Mouse (Mus musculus) Patski (cell line): ENCODE measurements around the gene Nhsl1. TPM values are rescaled to one million over a fixed set of nuclear protein-coding genes. Genes with fewer than 3 reads are reported as not detected.

ENCODE experiments used
- ATAC-seq: fragments of 100-300 bp; one replicate; pipeline ENCODE4 v1.8.0; 2021
- CTCF ChIA-PET: fragments of 350-600 bp; sonication (Branson Sonifier 250); formaldehyde crosslinking; loops from one replicate; lab custom pipeline; 2022; ENCODE audit warnings: inconsistent platforms; lab: Charles Lee
- POLR2A ChIA-PET: fragments of 350-600 bp; sonication (Branson Sonifier 250); formaldehyde crosslinking; loops from one replicate; lab custom pipeline; 2022; ENCODE audit warnings: antibody characterized with exemption, inconsistent platforms; lab: Charles Lee
- DNase-seq: peaks from one replicate; pipeline ENCODE4 v3.0.0-alpha.2; 2011; ENCODE audit warnings: low read depth, low spot score
- H3K27me3 ChIP-seq: fragments of 371-371 bp; one replicate; pipeline ENCODE4 v1.5.1; 2021
- CTCF ChIP-seq: fragments of 100-300 bp; IDR thresholded peaks from one replicate; pipeline ENCODE4 v1.5.1; 2021
- in situ Hi-C: fragments of 300-500 bp; cut with MboI; formaldehyde crosslinking; loops from 3 replicates; pipeline ENCODE4 v1.11.1; 2018; ENCODE audit warnings: low pct_unique_long_range_greater_than_20kb, mixed read lengths
- polyA plus RNA-seq: library from polyadenylated mRNA; unstranded; gene quantifications from one replicate; pipeline ENCODE4 v1.2.3, GENCODE M21; 2021

The Nhsl1 gene
- 16.0 TPM for polyA plus RNA-seq

DNA sequence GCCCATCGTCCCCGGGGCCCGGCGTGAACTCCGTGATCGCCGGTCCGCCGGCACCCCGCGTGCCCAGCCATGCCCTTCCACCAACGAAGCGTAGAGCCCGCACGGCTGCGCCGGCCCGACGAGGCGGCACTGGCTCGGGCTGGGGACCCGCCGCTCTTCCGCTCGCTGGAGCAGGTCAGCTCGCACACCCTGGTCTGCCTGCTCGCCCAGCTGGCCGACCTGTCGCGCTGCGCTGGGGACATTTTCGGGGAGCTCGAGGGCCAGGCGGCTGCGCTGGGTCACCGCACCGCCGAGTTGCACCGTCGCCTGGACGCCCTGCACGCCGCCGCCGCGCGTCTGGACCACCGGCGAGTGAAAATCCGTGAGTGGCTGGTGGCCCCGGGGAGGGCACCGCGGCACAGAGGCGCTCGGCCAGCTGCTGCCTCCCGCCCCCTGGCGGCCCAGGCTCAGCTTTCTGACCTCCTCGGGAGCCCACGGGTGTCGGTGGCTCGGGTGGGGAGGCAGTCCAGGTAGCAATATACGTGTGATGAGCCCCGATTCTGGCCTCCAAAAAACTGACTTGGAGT lies at the start of gene Nhsl1:
Gene Nhsl1, plus strand, starts transcription at position 70 of the 566 bp plus-strand sequence.
- ChIA-PET POLR2A (interaction anchor here (0.5 to 0.6 kb wide), 2 partner anchors 11 to 28 kb away, joined by 3 to 5 read pairs; no protein-coding TSS in a partner anchor), CTCF (interaction anchor here (1.0 to 2.7 kb wide), 12 partner anchors 9 to 90 kb away, joined by 3 to 10 read pairs (median 4); no protein-coding TSS in a partner anchor)
- H3K27me3 ChIP-seq = no peaks in the 10 kb centered on the region
- no peak for DNase-seq
- in situ Hi-C loops = loop anchor here (10.0 kb wide), 1 partner anchor 216 kb away; no protein-coding TSS in a partner anchor
- peak; percentile 60 for ATAC-seq
- TF ChIP-seq CTCF = peak; percentile 98

DNA sequence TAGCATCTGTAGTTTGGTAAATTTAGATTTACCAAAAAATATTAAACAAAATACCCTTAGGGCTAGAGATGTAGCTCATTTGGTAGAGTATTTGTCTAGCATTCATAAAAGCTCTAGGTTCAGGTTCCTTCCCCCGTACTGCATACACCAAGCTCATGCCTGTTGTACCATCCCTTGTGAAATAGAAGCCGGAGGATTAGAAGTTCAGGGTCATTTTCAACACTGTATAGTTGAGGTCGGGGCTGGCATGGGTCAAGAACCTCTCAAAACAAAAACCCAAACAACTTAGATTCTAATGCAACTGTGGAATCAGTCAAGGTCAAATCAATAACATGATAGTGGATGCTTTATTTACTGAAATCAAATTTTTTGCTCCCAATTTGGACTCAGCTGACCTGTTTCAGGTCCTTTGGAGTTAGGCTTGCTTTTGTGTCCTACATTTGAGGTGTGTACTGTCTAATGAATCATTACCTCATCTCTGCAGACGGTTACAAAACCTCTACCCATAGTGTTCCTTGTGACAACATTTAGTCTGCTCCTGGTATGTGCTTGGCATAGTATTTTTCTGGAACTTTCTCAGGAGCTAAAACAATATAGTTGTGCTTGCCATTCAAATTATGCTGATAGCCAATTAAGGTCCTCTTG lies 42.6 kb upstream of the Nhsl1 start:
- H3K27me3 ChIP-seq = no peaks in the 10 kb centered on the region
- ChIA-PET POLR2A (no interaction called here), CTCF (interaction anchor here (1.2 to 1.9 kb wide), 3 partner anchors 23 to 43 kb away, joined by 4 to 5 read pairs (median 4); partner anchors contain the start of gene Nhsl1)
- no peak for DNase-seq
- TF ChIP-seq CTCF = no peak
- in situ Hi-C loops = no loop called here
- ATAC-seq = no peak

DNA sequence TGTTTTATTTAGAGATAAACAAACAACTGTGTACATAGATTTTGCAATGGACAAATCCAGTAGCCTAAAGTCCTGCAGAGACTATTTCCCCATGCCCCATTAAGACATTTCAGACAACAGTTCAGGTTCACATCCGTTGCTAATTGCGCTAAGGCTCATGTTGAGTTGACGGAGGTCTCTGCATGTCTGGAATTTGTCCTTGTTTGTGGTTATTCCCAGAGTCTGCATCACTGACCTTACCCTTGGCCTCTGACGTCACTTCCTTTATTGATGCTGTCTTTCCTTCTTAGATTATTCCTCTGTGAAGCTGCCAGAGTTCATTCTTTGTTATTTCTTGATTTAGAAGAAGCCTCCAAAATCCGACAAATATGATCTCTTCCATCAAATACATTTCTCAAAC lies 34.8 kb upstream of the Nhsl1 start:
- no peak for TF ChIP-seq CTCF
- ATAC-seq (no peak), DNase-seq (no peak)
- CTCF ChIA-PET = no interaction called here
- H3K27me3 ChIP-seq = no peaks in the 10 kb centered on the region
- in situ Hi-C loops = no loop called here
- POLR2A ChIA-PET = interaction anchor here (0.6 kb wide), 1 partner anchor 34 kb away, joined by 3 read pairs; no protein-coding TSS in a partner anchor

DNA sequence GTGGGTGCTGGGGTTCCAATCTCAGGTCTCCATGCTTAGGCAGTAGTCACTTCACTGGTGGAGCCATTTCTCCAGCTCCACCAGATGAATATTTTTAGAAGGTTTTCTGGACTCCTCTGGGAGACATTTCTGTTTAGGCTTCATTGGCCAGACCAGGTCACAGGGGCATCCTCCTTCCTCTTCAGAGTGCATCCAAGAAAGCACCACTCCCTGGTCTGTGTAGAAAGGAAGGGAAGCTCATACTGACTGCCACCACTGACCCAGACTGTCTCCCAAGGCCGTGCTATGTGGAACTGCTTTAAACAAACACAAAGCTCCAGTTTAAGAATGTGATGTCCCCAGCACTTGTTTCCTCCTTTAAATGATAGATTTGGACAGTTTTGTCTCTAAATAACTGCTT lies 29.3 kb upstream of the Nhsl1 start:
- DNase-seq = no peak
- no peaks in the 10 kb centered on the region for H3K27me3 ChIP-seq
- in situ Hi-C loops = no loop called here
- TF ChIP-seq CTCF = no peak
- CTCF ChIA-PET = interaction anchor here (1.3 kb wide), 1 partner anchor 30 kb away, joined by 4 read pairs; the partner anchor contains the start of gene Nhsl1
- POLR2A ChIA-PET = no interaction called here
- no peak for ATAC-seq

DNA sequence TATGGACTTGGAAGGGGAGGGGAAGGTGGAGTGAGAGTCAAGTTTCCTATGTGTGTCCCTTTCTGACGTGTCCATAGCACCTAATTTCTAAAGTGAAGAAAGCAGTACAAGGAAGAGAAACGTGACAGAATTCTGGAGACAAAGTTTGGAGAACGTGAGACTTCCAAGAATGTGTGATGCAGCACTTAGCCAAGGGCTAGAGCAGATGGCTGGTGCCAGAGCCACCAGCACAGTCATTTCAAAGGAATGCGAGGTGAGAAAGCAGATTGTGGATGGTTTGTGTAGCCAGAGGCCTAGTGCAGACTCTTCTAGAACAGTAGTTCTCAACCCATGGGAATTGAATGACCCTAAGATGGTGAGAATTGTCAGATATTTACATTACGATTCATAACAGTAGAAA lies 13.7 kb upstream of the Nhsl1 start:
- in situ Hi-C loops = loop anchor here (10.0 kb wide), 1 partner anchor 50 kb away; no protein-coding TSS in a partner anchor
- ATAC-seq = no peak
- no peak for DNase-seq
- POLR2A ChIA-PET = no interaction called here
- H3K27me3 ChIP-seq = no peaks in the 10 kb centered on the region
- TF ChIP-seq CTCF = no peak
- CTCF ChIA-PET = no interaction called here

DNA sequence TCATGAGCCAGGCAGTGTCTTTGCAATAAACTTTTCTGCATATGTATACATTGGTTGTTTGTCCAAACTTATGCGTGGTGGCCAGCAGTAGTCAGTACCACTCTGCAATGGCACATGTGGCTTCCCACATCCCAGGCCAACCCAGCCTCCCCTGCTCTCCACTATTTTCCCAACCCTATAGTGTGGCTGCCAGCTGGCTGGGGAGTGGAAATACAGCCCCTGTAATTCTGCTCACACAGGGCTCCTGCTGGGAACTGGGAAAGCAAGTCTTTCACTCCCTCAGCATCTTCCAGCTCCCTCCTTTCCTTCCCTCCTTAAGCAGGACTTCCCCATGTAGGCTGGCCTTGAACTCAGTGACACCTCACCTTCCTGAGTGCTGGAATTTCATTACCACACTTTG lies 3.7 kb upstream of the Nhsl1 start:
- POLR2A ChIA-PET = no interaction called here

DNA sequence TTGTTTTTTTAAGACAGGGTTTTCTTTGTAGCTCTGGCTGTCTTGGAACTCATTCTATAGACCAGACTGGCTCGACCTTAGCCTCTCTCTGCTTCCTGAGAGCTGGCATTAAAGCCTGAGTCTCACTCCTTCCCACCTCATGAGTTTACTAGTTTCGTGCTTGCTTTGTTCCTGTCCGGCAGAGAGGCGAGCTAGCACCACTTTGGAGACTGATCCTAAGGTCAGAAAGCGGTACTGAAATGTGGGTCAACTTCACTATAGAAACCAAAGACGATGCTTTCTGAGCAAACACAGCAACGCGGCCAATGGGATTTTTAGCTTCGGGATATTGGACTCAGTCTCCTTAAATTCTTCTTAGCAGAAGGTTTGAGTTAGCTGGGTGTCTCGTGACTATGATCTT lies 1.3 kb upstream of the Nhsl1 start:
- in situ Hi-C loops = loop anchor here (10.0 kb wide), 1 partner anchor 217 kb away; no protein-coding TSS in a partner anchor
- ChIA-PET POLR2A (no interaction called here), CTCF (interaction anchor here (2.0 to 2.7 kb wide), 2 partner anchors 64 to 71 kb away, joined by 5 to 10 read pairs; no protein-coding TSS in a partner anchor)
- no peaks in the 10 kb centered on the region for H3K27me3 ChIP-seq
- ATAC-seq (no peak), DNase-seq (no peak)
- TF ChIP-seq CTCF = no peak

More for the DNA sequence above, 3.7 kb upstream of the Nhsl1 start:
- in situ Hi-C loops = loop anchor here (10.0 kb wide), 1 partner anchor 220 kb away; no protein-coding TSS in a partner anchor
- no peaks in the 10 kb centered on the region for H3K27me3 ChIP-seq
- DNase-seq (no peak), ATAC-seq (no peak)
- TF ChIP-seq CTCF = no peak
- CTCF ChIA-PET = no interaction called here

DNA sequence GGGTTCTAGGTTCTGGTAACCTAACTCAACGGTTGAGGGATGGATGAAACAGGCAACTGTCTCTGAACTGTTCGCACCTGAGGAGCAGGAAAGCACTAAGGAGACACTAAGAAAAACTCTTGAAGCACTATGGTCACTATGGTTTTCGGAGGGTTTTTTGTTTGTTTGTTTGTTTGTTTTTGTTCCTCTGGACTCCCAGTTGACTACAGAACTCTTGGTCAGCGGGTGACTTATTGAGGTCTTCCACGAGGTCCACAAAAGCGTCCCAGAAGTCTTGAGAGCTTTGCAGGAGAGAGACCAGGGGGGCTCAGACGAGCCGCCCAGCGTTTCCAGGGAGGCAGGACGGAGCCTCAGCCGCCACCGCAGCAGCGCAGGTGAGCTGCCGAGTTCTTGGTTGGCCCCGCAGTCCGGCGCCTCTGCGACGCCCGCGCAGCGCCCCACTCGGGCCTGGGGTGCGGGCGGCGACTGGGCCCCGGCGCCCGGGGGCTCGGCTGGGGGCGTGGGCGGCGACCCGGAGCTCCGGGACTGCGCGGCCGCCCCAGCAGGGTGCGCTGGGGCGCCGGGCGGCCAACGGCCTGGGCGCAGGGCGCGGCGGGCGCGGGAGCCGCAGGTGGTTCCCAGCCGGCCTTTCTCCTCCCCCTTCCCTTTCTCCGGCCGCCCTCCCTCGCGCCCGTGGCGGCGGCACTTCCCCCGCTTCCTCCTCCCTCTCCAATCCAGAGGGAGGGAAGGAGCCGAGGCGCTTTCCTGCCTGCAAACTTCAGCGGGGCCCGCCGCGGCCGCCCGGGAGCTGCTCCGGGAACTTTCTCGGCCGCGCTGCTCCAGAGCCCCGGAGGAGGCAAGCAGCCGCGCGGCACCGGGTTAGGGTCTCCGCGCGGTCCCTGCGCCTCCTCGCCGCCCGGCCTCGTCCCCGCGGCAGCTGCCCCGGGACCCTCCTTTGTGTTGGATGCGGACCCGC lies 547 bp upstream of the Nhsl1 start:
- DNase-seq = no peak
- in situ Hi-C loops = loop anchor here (10.0 kb wide), 1 partner anchor 217 kb away; no protein-coding TSS in a partner anchor

DNA sequence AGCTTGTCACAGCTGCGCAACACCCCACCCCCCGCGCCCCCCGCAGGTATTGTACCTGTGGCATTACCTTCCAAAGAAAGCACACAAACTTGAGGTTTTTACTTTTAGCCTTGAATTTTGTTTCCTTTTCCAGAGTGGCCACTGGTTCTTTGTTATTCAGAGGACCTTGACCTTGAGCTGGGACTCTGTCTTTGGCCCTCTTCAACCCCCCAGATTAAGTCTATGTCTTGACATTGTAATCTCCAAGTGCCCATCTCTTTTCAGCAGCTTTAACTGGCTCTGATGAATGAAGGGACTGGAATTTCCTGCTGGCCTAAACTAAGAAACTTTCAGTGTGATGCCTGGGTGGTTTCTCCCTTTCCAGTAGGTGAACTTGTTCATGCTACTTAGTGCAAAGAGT lies 906 bp downstream of the Nhsl1 start:
- ChIA-PET POLR2A (interaction anchor here (0.6 kb wide), 1 partner anchor 156 kb away, joined by 10 read pairs; no protein-coding TSS in a partner anchor), CTCF (interaction anchor here (1.1 to 2.1 kb wide), 9 partner anchors 9 to 69 kb away, joined by 3 to 6 read pairs (median 4); no protein-coding TSS in a partner anchor)
- H3K27me3 ChIP-seq = no peaks in the 10 kb centered on the region
- ATAC-seq = no peak
- no peak for TF ChIP-seq CTCF
- in situ Hi-C loops = loop anchor here (5.0 to 10.0 kb wide), 4 partner anchors 68 to 525 kb away; partner anchors contain the start of gene Perp
- no peak for DNase-seq

More for the DNA sequence above, 547 bp upstream of the Nhsl1 start:
- no peaks in the 10 kb centered on the region for H3K27me3 ChIP-seq
- peak; percentile 3 for TF ChIP-seq CTCF
- CTCF ChIA-PET = interaction anchor here (1.0 to 2.7 kb wide), 9 partner anchors 8 to 91 kb away, joined by 3 to 10 read pairs (median 4); no protein-coding TSS in a partner anchor
- POLR2A ChIA-PET = no interaction called here
- ATAC-seq = peak; percentile 73

DNA sequence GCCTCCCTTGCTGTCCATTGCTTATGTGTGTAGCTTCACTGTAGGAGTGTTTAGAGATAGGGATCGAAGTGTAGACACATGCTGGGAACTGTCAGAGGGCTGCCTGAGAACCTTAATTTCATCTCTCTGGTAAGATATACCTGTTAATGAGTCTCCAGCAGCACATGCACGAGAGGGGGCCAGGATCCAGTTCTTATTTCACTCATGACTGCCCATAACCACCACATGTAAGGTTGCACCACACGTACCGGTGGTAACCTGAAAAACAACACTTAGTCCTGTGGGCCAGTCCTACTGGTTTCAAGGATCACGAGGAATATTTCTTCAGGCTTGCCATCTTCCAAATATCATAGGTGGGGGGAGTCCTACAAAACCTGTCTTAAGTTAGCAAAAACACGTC lies 3.1 kb downstream of the Nhsl1 start:
- ATAC-seq (no peak), DNase-seq (no peak)
- H3K27me3 ChIP-seq = no peaks in the 10 kb centered on the region
- CTCF ChIA-PET = interaction anchor here (1.2 kb wide), 1 partner anchor 70 kb away, joined by 4 read pairs; no protein-coding TSS in a partner anchor
- no peak for TF ChIP-seq CTCF
- POLR2A ChIA-PET = no interaction called here
- in situ Hi-C loops = loop anchor here (5.0 to 10.0 kb wide), 3 partner anchors 65 to 523 kb away; partner anchors contain the start of gene Perp
